ENCODE assay signal across 10 mouse cellular contexts in genomic region chr16:48750145-48750827, GRCm38 (mm10). TPM values are rescaled to one million over a fixed set of nuclear protein-coding genes. Genes with fewer than 3 reads are reported as not detected.
DNase-seq lines count a peak whose midpoint lies in the region; ATAC-seq lines count a peak whose summit lies in the region.
"Had no signal": no experiment of that assay in that cellular context is flagged by ENCODE, and none has a peak within 500 bp of the region (broad histone marks: within the 10 kb centered on the region; RNA-seq: fewer than 3 reads in every experiment).

No protein-coding gene starts in this region.

- peaks cover 5% of the 10 kb centered on the region for H3K27me3 ChIP-seq in kidney, embryonic 15.5 days
- H3K27me3 ChIP-seq in hindbrain, embryonic 10.5 days (ENCODE audit: insufficient read depth, poor library complexity, severe bottlenecking): peaks cover 5% of the 10 kb centered on the region; the same call in 1 of the 2 replicates
- no peaks in the 10 kb centered on the region for H3K27me3 ChIP-seq in midbrain, embryonic 15.5 days (replicated peaks)

- 11% methylated on average over 26 of the region's 26 CpGs for WGBS in kidney, embryonic 15.5 days
- 11% methylated on average over 26 of the region's 26 CpGs for WGBS in hindbrain, embryonic 10.5 days
- WGBS in midbrain, embryonic 15.5 days: 16% methylated on average over 26 of the region's 26 CpGs

- no peaks in the 10 kb centered on the region for H3K36me3 ChIP-seq in kidney, embryonic 15.5 days
- H3K36me3 ChIP-seq in hindbrain, embryonic 10.5 days: no peaks in the 10 kb centered on the region
- no peaks in the 10 kb centered on the region for H3K36me3 ChIP-seq in midbrain, embryonic 15.5 days (replicated peaks)

- DNase-seq in kidney, postnatal 25 days: no peak
- DNase-seq in brain, adult 2 months (ENCODE audit: low read depth, low spot score): peak; percentile 39
- DNase-seq in hindbrain, embryonic 10.5 days (ENCODE audit: low spot score): peak; percentile 12
- no peak for DNase-seq in ovary, postnatal 14 days (ENCODE audit: low spot score)
- DNase-seq in left cerebral cortex, adult 9 months (ENCODE audit: low spot score in 2 of 2): no peak

- no peak overlapping the region for H3K9ac ChIP-seq in kidney, embryonic 15.5 days
- no peak overlapping the region for H3K9ac ChIP-seq in midbrain, embryonic 15.5 days

- H3K4me3 ChIP-seq in kidney, embryonic 15.5 days (replicated peaks): peak overlapping the region; percentile 22; the same call in 1 of the 2 replicates
- H3K4me3 ChIP-seq in hindbrain, embryonic 10.5 days: peak overlapping the region; percentile 37
- H3K4me3 ChIP-seq in midbrain, embryonic 15.5 days: peak overlapping the region; percentile 11; the same call in 1 of the 2 replicates
- H3K4me3 ChIP-seq: myocyte had no signal

- ATAC-seq in kidney, embryonic 15.5 days (replicated peaks; ENCODE audit: low FRiP score): no peak
- peak; percentile 66; the same call in 1 of the 2 replicates for ATAC-seq in midbrain, embryonic 15.5 days (replicated peaks)
- ATAC-seq in megakaryocyte progenitor cell, adult 5-6 weeks (replicated peaks; ENCODE audit: poor library complexity): no peak
- ATAC-seq: Patski had no signal

- H3K9me3 ChIP-seq in kidney, embryonic 15.5 days (replicated peaks): no peaks in the 10 kb centered on the region
- no peaks in the 10 kb centered on the region for H3K9me3 ChIP-seq in hindbrain, embryonic 10.5 days
- H3K9me3 ChIP-seq in midbrain, embryonic 15.5 days: no peaks in the 10 kb centered on the region

- H3K27ac ChIP-seq in kidney, embryonic 15.5 days: no peak overlapping the region
- H3K27ac ChIP-seq in hindbrain, embryonic 10.5 days: no peak overlapping the region
- no peak overlapping the region for H3K27ac ChIP-seq in midbrain, embryonic 15.5 days

- no peaks in the 10 kb centered on the region for H3K4me1 ChIP-seq in kidney, embryonic 15.5 days
- H3K4me1 ChIP-seq in hindbrain, embryonic 10.5 days (replicated peaks): peaks cover 8% of the 10 kb centered on the region; the same call in 1 of the 2 replicates
- 0 out of 2 replicates have a peak, but pooled peaks cover 5% of the 10 kb centered on the region for H3K4me1 ChIP-seq in midbrain, embryonic 15.5 days

- peak overlapping the region; percentile 54 for H3K4me2 ChIP-seq in kidney, embryonic 15.5 days
- H3K4me2 ChIP-seq in midbrain, embryonic 15.5 days: peak overlapping the region; percentile 46

RNA-seq across cellular contexts. Expression of gene Trat1, which starts 21.5 kb away (rescaled TPM):
- polyA plus RNA-seq in kidney, embryonic 15.5 days (2015; fragmentation: Nextera tagmentation; extraction: Ambion mirVana): not detected in 2 replicates
- polyA plus RNA-seq in hindbrain, embryonic 10.5 days (2016; fragmentation: Nextera tagmentation; extraction: Ambion mirVana): not detected in 2 replicates
- polyA plus RNA-seq in midbrain, embryonic 15.5 days (2015; fragmentation: Nextera tagmentation; extraction: Ambion mirVana): not detected in 2 replicates
- not detected in 2 replicates for total RNA-seq in megakaryocyte progenitor cell, adult 5-6 weeks (2015)
- 0.14 and 0.54 TPM in 2 replicates for total RNA-seq in megakaryocyte progenitor cell, adult 5-6 weeks (2017)
- polyA plus RNA-seq: myocyte, Patski had no signal

Comparison
In these comparisons a context has a peak if more than half of its experiments do, and no peak if none do; other contexts are left out.
1. DNase-seq: peak in brain, adult 2 months (single experiment) and hindbrain, embryonic 10.5 days (single experiment); none in kidney, postnatal 25 days (0 of 2), ovary, postnatal 14 days (single experiment) and left cerebral cortex, adult 9 months (0 of 2).
2. Peak in every context shown above with its lines, with median percentiles within 50 percentile points of each other: H3K4me3 ChIP-seq.